Mouse (Mus musculus) limb, embryonic 15.5 days (tissue): ENCODE results near the gene Lhx9. TPM values are rescaled to one million over a fixed set of nuclear protein-coding genes. Genes with fewer than 3 reads are reported as not detected.

Experiments
- ATAC-seq: fragments of 200-750 bp; cut with Nextera tagmentation; 2 replicates; pipeline ENCODE4 v1.8.0; 2017; ENCODE audit warnings: low read depth, moderate TSS enrichment; ENCODE audit not compliant: insufficient number of reproducible peaks, low FRiP score, low TSS enrichment
- H3K27ac ChIP-seq: fragments of 300-500 bp; sonication (generic); 2 replicates; pipeline ENCODE4 v1.5.1; 2015; ENCODE audit warnings: moderate library complexity, mild to moderate bottlenecking, inconsistent platforms
- H3K27me3 ChIP-seq: fragments of 300-500 bp; sonication (generic); 2 replicates; pipeline ENCODE4 v1.6.1; 2015; ENCODE audit warnings: inconsistent platforms
- H3K36me3 ChIP-seq: fragments of 300-500 bp; sonication (generic); 2 replicates; pipeline ENCODE4 v1.6.1; 2015; ENCODE audit warnings: inconsistent platforms
- H3K4me1 ChIP-seq: fragments of 300-500 bp; sonication (generic); 2 replicates; pipeline ENCODE4 v1.6.1; 2015; ENCODE audit warnings: inconsistent platforms
- H3K4me2 ChIP-seq: fragments of 300-500 bp; sonication (generic); 2 replicates; pipeline ENCODE4 v1.6.1; 2015; ENCODE audit warnings: mild to moderate bottlenecking, inconsistent platforms
- H3K4me3 ChIP-seq: fragments of 300-500 bp; sonication (generic); 2 replicates; pipeline ENCODE4 v1.5.1; 2015; ENCODE audit warnings: mild to moderate bottlenecking, inconsistent platforms
- H3K9ac ChIP-seq: fragments of 300-500 bp; sonication (generic); 2 replicates; pipeline ENCODE4 v1.6.1; 2015; ENCODE audit warnings: inconsistent platforms
- H3K9me3 ChIP-seq: fragments of 300-500 bp; sonication (generic); 2 replicates; pipeline ENCODE4 v1.6.1; 2016; ENCODE audit warnings: inconsistent platforms
- WGBS: fragments of 180-500 bp; shearing (Covaris S2); methylation state at CpG from one replicate; pipeline ENCODE4 v1.1.7; 2015; 5-methylcytosine and 5-hydroxymethylcytosine counted together
- polyA plus RNA-seq: library from polyadenylated mRNA; unstranded; fragments of >200 nt; fragmentation: Nextera tagmentation; extraction: Ambion mirVana; gene quantifications from 2 replicates; pipeline ENCODE4 v1.2.1, GENCODE M21; 2015

Lhx9 gene
- polyA plus RNA-seq, 1 experiment from 2014 or later: 11.7 TPM

DNA sequence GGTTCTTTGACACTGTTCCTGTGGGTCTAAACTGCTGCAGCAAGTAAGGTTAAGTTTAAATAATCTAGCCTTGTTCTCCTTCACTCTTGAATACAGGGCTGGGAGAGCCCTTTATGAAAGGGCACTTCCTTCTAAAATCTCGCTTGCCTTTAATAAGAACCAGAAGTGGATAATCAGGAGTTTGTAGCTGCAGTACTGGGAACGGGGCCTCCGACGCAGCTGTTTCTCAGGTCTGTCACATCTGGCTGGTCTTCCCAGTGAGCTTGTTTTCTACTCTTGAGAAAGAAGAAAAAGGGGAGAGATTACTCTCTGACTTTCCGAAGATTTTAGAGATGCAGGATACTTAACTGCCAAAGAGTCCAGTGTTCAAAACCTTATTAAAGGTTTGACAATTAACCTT, 64.4 kb downstream of the Lhx9 start:
- 17% methylated on average over 5 of the region's 5 CpGs for WGBS
- H3K27me3 ChIP-seq: no peaks in the 10 kb centered on the region
- ATAC-seq: no peak
- H3K4me3 ChIP-seq: no peak overlapping the region
- no peaks in the 10 kb centered on the region for H3K36me3 ChIP-seq
- peaks cover 6% of the 10 kb centered on the region for H3K4me1 ChIP-seq
- H3K4me2 ChIP-seq: no peak overlapping the region
- no peak overlapping the region for H3K27ac ChIP-seq
- H3K9ac ChIP-seq: no peak overlapping the region
- no peaks in the 10 kb centered on the region for H3K9me3 ChIP-seq

Other genes starting within 250 kb of the Lhx9 start
- gene Nek7, start 228.4 kb downstream of the Lhx9 start, polyA plus RNA-seq: 36.5 and 38.9 TPM in 2 replicates
- 32.4 and 38.0 TPM in 2 replicates for gene 2310009B15Rik, start 8.3 kb upstream of the Lhx9 start, polyA plus RNA-seq
- gene Dennd1b, start 114.9 kb upstream of the Lhx9 start, polyA plus RNA-seq: 7.1 and 8.5 TPM in 2 replicates